Mouse (Mus musculus) CH12.LX (cell line): Measurements from ENCODE around the gene Crybb2.

ENCODE experiments used
- CTCF ChIP-seq, 2 experiments: IDR thresholded peaks in 1 of 2; conservative IDR thresholded peaks in 1 of 2; 2 replicates each; pipeline ENCODE4 v1.5.1; 2011 to 2012; ENCODE audit warnings: low read depth in 2 of 2, low read length in 2 of 2, improper control_type of control experiment in 1 of 2, inconsistent platforms in 1 of 2, mild to moderate bottlenecking in 1 of 2, moderate library complexity in 1 of 2
- ELF1 ChIP-seq: IDR thresholded peaks from 2 replicates; pipeline ENCODE4 v1.6.1; 2014; ENCODE audit warnings: low read depth, mild to moderate bottlenecking, inconsistent platforms, low read length, improper control_type of control experiment
- IRF4 ChIP-seq: IDR thresholded peaks from 2 replicates; pipeline ENCODE4 v1.6.1; 2014; ENCODE audit warnings: low read depth, mild to moderate bottlenecking, inconsistent platforms, low read length, improper control_type of control experiment
- MAX ChIP-seq: IDR thresholded peaks from 2 replicates; pipeline ENCODE4 v1.6.1; 2011; ENCODE audit warnings: low read length, improper control_type of control experiment
- MAZ ChIP-seq: IDR thresholded peaks from 2 replicates; pipeline ENCODE4 v1.6.1; 2012; ENCODE audit warnings: low read depth, mild to moderate bottlenecking, inconsistent platforms, low read length, improper control_type of control experiment, moderate library complexity
- NELFE ChIP-seq: IDR thresholded peaks from 2 replicates; pipeline ENCODE4 v1.6.1; 2011; ENCODE audit warnings: low read depth, low read length, improper control_type of control experiment
- POLR2A ChIP-seq: IDR thresholded peaks from 2 replicates; pipeline ENCODE4 v1.6.1; 2011; ENCODE audit warnings: low read depth, mild to moderate bottlenecking, improper control_type of control experiment, low read length
- TCF12 ChIP-seq: IDR thresholded peaks from 2 replicates; pipeline ENCODE4 v1.6.1; 2014; ENCODE audit warnings: low read depth, mild to moderate bottlenecking, inconsistent platforms, low read length, improper control_type of control experiment

DNA sequence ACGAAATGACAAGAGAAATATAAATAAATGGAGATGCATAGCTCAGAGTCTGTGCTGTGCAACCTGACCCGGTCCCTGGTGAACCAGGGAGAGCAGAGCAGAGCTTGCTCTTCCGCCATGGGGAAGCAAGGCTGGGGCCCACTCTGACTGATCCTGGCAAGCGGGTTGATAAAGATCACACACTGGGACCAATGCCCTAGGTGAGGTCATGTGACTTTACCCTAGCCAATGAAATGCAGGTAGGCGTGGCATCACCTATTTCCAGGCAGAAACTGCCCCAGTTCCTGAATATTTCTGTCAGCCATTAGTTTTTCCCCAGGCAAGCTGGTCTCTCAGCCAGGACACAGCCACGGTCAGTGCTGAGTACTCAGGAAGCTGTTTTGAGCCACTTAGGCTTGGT lies 48.8 kb upstream of the Crybb2 start:
- TF ChIP-seq MAZ (no peak), MAX (no peak), CTCF (conservative IDR thresholded peaks at IDR 0.05 in 1 of 2, IDR thresholded peaks at IDR 0.05 in 1 of 2; ENCODE audit: low read depth in 2 of 2, low read length in 2 of 2) (no peak), ELF1 (no peak), TCF12 (no peak), NELFE (no peak), IRF4 (no peak), POLR2A (no peak)
